Mouse (Mus musculus): ENCODE data around the gene Rhbg. TPM values are rescaled to one million over a fixed set of nuclear protein-coding genes. Genes with fewer than 3 reads are reported as not detected.
A peak's percentile ranks its signal among the peaks of the same experiment; 100 is the strongest.

Rhbg gene
- polyA plus RNA-seq, 1 experiment from 2014 or later: 0.26 TPM

DNA sequence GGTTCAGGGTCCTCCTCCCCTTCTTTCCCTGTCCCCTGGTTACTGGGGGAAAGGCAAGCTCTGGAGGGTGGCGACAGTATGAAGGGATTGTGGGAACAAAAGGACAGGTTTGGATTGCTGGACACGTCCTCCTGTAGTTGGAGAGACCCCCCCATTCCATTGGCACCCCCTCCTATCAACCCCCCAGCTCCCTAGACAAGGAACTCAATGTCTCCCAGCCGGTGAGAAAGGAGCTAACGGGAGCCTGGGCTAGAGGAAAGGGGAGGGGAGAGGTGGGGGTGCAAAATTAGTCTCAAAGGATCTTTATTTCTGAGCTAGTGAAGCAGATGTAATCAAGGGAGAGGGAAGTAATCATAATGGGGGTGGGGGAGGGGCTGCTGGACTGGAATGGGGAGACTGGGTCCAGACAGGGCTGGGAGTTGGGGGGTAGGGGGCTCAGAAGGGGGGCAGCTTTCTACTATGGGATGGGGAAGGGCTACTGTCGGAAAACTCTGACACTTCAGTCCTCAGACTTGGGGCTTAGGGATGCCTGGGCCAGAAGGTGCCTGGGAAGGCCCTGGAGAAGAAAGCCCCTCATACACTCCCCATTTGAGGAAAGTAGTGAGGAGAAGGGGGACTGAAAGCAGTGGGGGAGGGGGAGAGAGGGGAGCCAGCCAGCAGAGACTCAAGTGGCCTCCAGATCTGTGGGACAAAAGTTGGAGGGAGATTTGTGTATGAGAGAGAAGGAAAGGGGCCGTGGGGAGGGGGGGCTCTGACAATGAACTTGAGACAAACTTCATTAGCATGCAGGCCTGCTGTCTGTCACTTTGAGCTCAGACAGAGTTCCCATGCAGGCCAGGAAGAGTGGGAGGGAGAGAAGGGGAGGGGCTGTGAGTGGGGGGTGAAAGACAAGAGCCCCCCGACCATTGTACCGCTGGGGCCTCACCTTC, 48.7 kb downstream of the Rhbg start:
- no peak overlapping the region for H3K27ac ChIP-seq (ENCODE audit: low read depth)
- no peak for DNase-seq (ENCODE audit: low spot score)
- no peak overlapping the region for H3K9ac ChIP-seq (ENCODE audit: low read length)
- H3K4me2 ChIP-seq (ENCODE audit: low read length): no peak overlapping the region
- H3K27me3 ChIP-seq (replicated peaks; ENCODE audit: control insufficient read depth, insufficient read depth, low read length): peaks cover 100% of the 10 kb centered on the region
- WGBS: 0% methylated on average over 8 of the region's 8 CpGs
- ATAC-seq (replicated peaks; ENCODE audit: low FRiP score, low TSS enrichment, low read depth): no peak
- H3K4me3 ChIP-seq (ENCODE audit: low read depth, low read length): no peak overlapping the region
- H3K4me1 ChIP-seq (replicated peaks; ENCODE audit: control insufficient read depth, insufficient read depth, low read length): 0 out of 2 replicates have a peak, but pooled peaks cover 4% of the 10 kb centered on the region
- H3K36me3 ChIP-seq (ENCODE audit: control insufficient read depth, insufficient read depth, low read length): no peaks in the 10 kb centered on the region
- no peaks in the 10 kb centered on the region for H3K9me3 ChIP-seq (ENCODE audit: control insufficient read depth, low read length)

DNA sequence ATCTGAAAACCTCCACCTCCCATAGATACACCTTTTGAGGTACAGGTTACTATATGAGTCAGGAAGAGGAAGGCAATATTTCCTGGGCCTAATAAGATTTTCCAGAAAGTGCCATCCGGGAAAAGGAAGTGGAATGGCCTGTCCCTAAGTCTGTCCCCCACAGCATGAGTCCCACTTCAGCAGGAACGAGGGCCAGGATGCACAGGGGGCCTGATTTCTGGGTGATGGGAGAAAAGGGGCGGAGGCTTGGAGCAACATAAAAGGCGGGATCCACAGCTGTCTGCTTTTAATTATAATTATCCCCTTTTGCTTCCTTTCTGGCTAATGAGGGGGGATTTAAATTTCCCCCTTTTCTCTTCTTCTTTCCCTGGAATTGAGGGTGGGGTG, 49.3 kb downstream of the Rhbg start:
- no peak overlapping the region for H3K4me3 ChIP-seq (ENCODE audit: low read depth, low read length)
- no peak overlapping the region for H3K9ac ChIP-seq (ENCODE audit: low read length)
- DNase-seq (ENCODE audit: low spot score) (no peak), ATAC-seq (replicated peaks; ENCODE audit: low FRiP score, low TSS enrichment, low read depth) (no peak)
- no peaks in the 10 kb centered on the region for H3K9me3 ChIP-seq (ENCODE audit: control insufficient read depth, low read length)
- 6% methylated on average over 4 of the region's 4 CpGs for WGBS
- H3K36me3 ChIP-seq (ENCODE audit: control insufficient read depth, insufficient read depth, low read length): no peaks in the 10 kb centered on the region
- H3K4me1 ChIP-seq (replicated peaks; ENCODE audit: control insufficient read depth, insufficient read depth, low read length): 0 out of 2 replicates have a peak, but pooled peaks cover 8% of the 10 kb centered on the region
- no peak overlapping the region for H3K27ac ChIP-seq (ENCODE audit: low read depth)
- H3K4me2 ChIP-seq (ENCODE audit: low read length): no peak overlapping the region
- peaks cover 100% of the 10 kb centered on the region for H3K27me3 ChIP-seq (replicated peaks; ENCODE audit: control insufficient read depth, insufficient read depth, low read length)

DNA sequence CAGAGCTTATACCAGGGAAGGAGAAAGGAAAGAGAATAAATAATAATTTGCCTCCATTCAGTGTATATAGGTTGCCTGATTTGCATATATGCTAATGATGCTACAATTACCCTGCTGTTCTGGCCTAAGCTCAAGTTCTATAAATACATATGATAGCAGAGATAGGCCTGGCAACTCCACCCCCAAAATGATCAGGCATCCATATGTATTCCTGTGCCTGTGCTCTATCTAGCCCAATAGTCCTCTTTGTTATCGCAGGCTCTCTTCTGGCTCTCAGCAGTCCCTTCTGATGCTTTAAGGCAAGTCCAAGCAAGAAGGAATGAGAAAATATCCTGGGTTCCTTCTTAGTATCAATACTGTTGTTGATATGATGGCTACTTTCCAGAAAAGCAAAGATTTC, 49.8 kb downstream of the Rhbg start:
- H3K9me3 ChIP-seq (ENCODE audit: control insufficient read depth, low read length): no peaks in the 10 kb centered on the region
- 20% methylated on average over 1 of the region's 1 CpGs for WGBS
- H3K27me3 ChIP-seq (replicated peaks; ENCODE audit: control insufficient read depth, insufficient read depth, low read length): peaks cover 100% of the 10 kb centered on the region
- H3K27ac ChIP-seq (ENCODE audit: low read depth): no peak overlapping the region
- 0 out of 2 replicates have a peak, but pooled peaks cover 8% of the 10 kb centered on the region for H3K4me1 ChIP-seq (replicated peaks; ENCODE audit: control insufficient read depth, insufficient read depth, low read length)
- H3K36me3 ChIP-seq (ENCODE audit: control insufficient read depth, insufficient read depth, low read length): no peaks in the 10 kb centered on the region
- ATAC-seq (replicated peaks; ENCODE audit: low FRiP score, low TSS enrichment, low read depth): no peak
- no peak overlapping the region for H3K9ac ChIP-seq (ENCODE audit: low read length)
- no peak overlapping the region for H3K4me2 ChIP-seq (ENCODE audit: low read length)
- DNase-seq (ENCODE audit: low spot score): no peak
- no peak overlapping the region for H3K4me3 ChIP-seq (ENCODE audit: low read depth, low read length)

- Histone ChIP-seq H3K4me2 (ENCODE audit: low read length) (no peak overlapping the region), H3K27ac (ENCODE audit: low read depth) (no peak overlapping the region), H3K9me3 (ENCODE audit: control insufficient read depth, low read length) (no peaks in the 10 kb centered on the region), H3K36me3 (ENCODE audit: control insufficient read depth, insufficient read depth, low read length) (no peaks in the 10 kb centered on the region), H3K9ac (ENCODE audit: low read length) (no peak overlapping the region), H3K4me3 (ENCODE audit: low read depth, low read length) (no peak overlapping the region), H3K4me1 (replicated peaks; ENCODE audit: control insufficient read depth, insufficient read depth, low read length) (0 out of 2 replicates have a peak, but pooled peaks cover 8% of the 10 kb centered on the region), H3K27me3 (replicated peaks; ENCODE audit: control insufficient read depth, insufficient read depth, low read length) (peaks cover 100% of the 10 kb centered on the region)
- ATAC-seq (replicated peaks; ENCODE audit: low FRiP score, low TSS enrichment, low read depth) (no peak), DNase-seq (ENCODE audit: low spot score) (no peak)
- 4% methylated on average over 7 of the region's 7 CpGs for WGBS
Observed at GRCm38 (mm10) chr3:88203999-88204700, 50.4 kb downstream of the Rhbg start.

- Histone ChIP-seq H3K27me3 (replicated peaks; ENCODE audit: control insufficient read depth, insufficient read depth, low read length) (peaks cover 100% of the 10 kb centered on the region), H3K36me3 (ENCODE audit: control insufficient read depth, insufficient read depth, low read length) (no peaks in the 10 kb centered on the region), H3K9ac (ENCODE audit: low read length) (no peak overlapping the region), H3K9me3 (ENCODE audit: control insufficient read depth, low read length) (no peaks in the 10 kb centered on the region), H3K4me2 (ENCODE audit: low read length) (no peak overlapping the region), H3K4me3 (ENCODE audit: low read depth, low read length) (no peak overlapping the region), H3K4me1 (replicated peaks; ENCODE audit: control insufficient read depth, insufficient read depth, low read length) (0 out of 2 replicates have a peak, but pooled peaks cover 8% of the 10 kb centered on the region), H3K27ac (ENCODE audit: low read depth) (no peak overlapping the region)
- 16% methylated on average over 5 of the region's 5 CpGs for WGBS
- no peak for ATAC-seq (replicated peaks; ENCODE audit: low FRiP score, low TSS enrichment, low read depth)
- no peak for DNase-seq (ENCODE audit: low spot score)
Observed at GRCm38 (mm10) chr3:88203456-88203855, 51.1 kb downstream of the Rhbg start.

- WGBS: 10% methylated on average over 6 of the region's 6 CpGs
- H3K27ac ChIP-seq (ENCODE audit: low read depth): no peak overlapping the region
- 0 out of 2 replicates have a peak, but pooled peaks cover 8% of the 10 kb centered on the region for H3K4me1 ChIP-seq (replicated peaks; ENCODE audit: control insufficient read depth, insufficient read depth, low read length)
- H3K4me2 ChIP-seq (ENCODE audit: low read length): no peak overlapping the region
- DNase-seq (ENCODE audit: low spot score): no peak
- H3K36me3 ChIP-seq (ENCODE audit: control insufficient read depth, insufficient read depth, low read length): no peaks in the 10 kb centered on the region
- no peak overlapping the region for H3K9ac ChIP-seq (ENCODE audit: low read length)
- peaks cover 100% of the 10 kb centered on the region for H3K27me3 ChIP-seq (replicated peaks; ENCODE audit: control insufficient read depth, insufficient read depth, low read length)
- no peak for ATAC-seq (replicated peaks; ENCODE audit: low FRiP score, low TSS enrichment, low read depth)
- no peaks in the 10 kb centered on the region for H3K9me3 ChIP-seq (ENCODE audit: control insufficient read depth, low read length)
- no peak overlapping the region for H3K4me3 ChIP-seq (ENCODE audit: low read depth, low read length)
Observed at GRCm38 (mm10) chr3:88202986-88203385, 51.5 kb downstream of the Rhbg start.

DNA sequence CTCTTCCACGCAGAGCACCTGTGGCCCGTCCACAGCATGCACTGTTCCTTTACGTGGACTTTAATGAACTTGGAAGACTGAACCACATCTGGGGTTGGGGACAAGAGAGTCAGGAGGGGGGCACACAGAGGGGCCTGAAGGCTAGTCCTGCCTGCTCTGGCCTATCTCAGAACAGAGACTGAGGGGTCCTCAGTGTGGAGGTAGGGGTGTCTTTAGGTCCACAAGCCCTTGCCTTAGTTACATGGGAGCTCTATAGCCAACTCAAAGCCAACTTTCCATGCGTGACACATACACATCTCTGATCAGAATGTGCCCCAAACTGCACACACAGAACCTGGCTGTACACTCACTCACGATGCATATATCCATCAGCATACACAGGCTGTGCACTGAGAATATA, 52.9 kb downstream of the Rhbg start:
- H3K27ac ChIP-seq (ENCODE audit: low read depth): no peak overlapping the region
- 0 out of 2 replicates have a peak, but pooled peaks cover 8% of the 10 kb centered on the region for H3K4me1 ChIP-seq (replicated peaks; ENCODE audit: control insufficient read depth, insufficient read depth, low read length)
- H3K36me3 ChIP-seq (ENCODE audit: control insufficient read depth, insufficient read depth, low read length): no peaks in the 10 kb centered on the region
- no peaks in the 10 kb centered on the region for H3K9me3 ChIP-seq (ENCODE audit: control insufficient read depth, low read length)
- no peak for DNase-seq (ENCODE audit: low spot score)
- ATAC-seq (replicated peaks; ENCODE audit: low FRiP score, low TSS enrichment, low read depth): no peak
- peaks cover 100% of the 10 kb centered on the region for H3K27me3 ChIP-seq (replicated peaks; ENCODE audit: control insufficient read depth, insufficient read depth, low read length)
- H3K4me3 ChIP-seq (ENCODE audit: low read depth, low read length): no peak overlapping the region
- no peak overlapping the region for H3K4me2 ChIP-seq (ENCODE audit: low read length)
- WGBS: 17% methylated on average over 5 of the region's 5 CpGs
- H3K9ac ChIP-seq (ENCODE audit: low read length): no peak overlapping the region

DNA sequence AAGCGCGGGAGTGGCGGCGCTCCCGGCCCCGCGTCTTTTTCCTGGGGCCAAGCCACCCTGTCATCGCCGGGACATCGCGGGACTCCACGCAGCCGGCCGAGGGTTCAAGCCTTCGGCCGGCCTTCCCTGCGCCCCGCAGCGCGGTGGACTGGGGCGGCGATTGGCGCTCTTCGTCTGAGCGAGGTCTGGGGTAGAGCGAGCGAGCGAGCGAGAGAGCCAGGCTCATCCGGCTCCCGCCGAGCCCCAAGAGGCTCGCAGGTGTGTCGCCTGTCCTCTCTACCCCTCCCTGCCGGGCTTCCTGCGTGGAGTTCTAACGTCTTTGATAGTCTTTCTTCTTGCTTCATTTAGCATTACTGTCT, 53.6 kb downstream of the Rhbg start:
- Histone ChIP-seq H3K36me3 (ENCODE audit: control insufficient read depth, insufficient read depth, low read length) (no peaks in the 10 kb centered on the region), H3K4me3 (ENCODE audit: low read depth, low read length) (peak overlapping the region; percentile 21), H3K9me3 (ENCODE audit: control insufficient read depth, low read length) (no peaks in the 10 kb centered on the region), H3K4me1 (replicated peaks; ENCODE audit: control insufficient read depth, insufficient read depth, low read length) (0 out of 2 replicates have a peak, but pooled peaks cover 8% of the 10 kb centered on the region), H3K4me2 (ENCODE audit: low read length) (peak overlapping the region; percentile 47), H3K27me3 (replicated peaks; ENCODE audit: control insufficient read depth, insufficient read depth, low read length) (peaks cover 100% of the 10 kb centered on the region), H3K27ac (ENCODE audit: low read depth) (no peak overlapping the region), H3K9ac (ENCODE audit: low read length) (no peak overlapping the region)
- DNase-seq (ENCODE audit: low spot score) (no peak), ATAC-seq (replicated peaks; ENCODE audit: low FRiP score, low TSS enrichment, low read depth) (no peak)
- under 1% methylated on average over 30 of the region's 37 CpGs for WGBS

Data from intestine, embryonic 14.5 days (tissue).